Mouse (Mus musculus) heart, adult 2 months (tissue): ENCODE results near the gene 1700022I11Rik. TPM values are rescaled to one million over a fixed set of nuclear protein-coding genes. Genes with fewer than 3 reads are reported as not detected.

Experiments used
- DNase-seq, 2 experiments: peaks; one replicate each; pipeline ENCODE4 v3.0.0; 2021
- H3K27ac ChIP-seq: fragments of 200-600 bp; 2 replicates; pipeline ENCODE4 v1.8.1; 2022
- H3K27me3 ChIP-seq: fragments of 200-500 bp; 2 replicates; pipeline ENCODE4 v1.6.1; 2012; ENCODE audit warnings: mild to moderate bottlenecking, low read length, inconsistent platforms, mixed read lengths; ENCODE audit not compliant: control insufficient read depth, insufficient read depth
- H3K36me3 ChIP-seq: fragments of 200-500 bp; 2 replicates; pipeline ENCODE4 v1.6.1; 2012; ENCODE audit warnings: low read length, inconsistent platforms; ENCODE audit not compliant: control insufficient read depth, insufficient read depth
- H3K4me1 ChIP-seq: fragments of 200-500 bp; 2 replicates; pipeline ENCODE4 v1.6.1; 2011; ENCODE audit warnings: low read length; ENCODE audit not compliant: control insufficient read depth, insufficient read depth
- H3K4me3 ChIP-seq: fragments of 200-600 bp; 2 replicates; pipeline ENCODE4 v1.8.1; 2022
- H3K79me2 ChIP-seq: fragments of 200-500 bp; replicated peaks from 2 replicates; pipeline ENCODE4 v1.6.1; 2012; ENCODE audit warnings: mild to moderate bottlenecking, inconsistent platforms, low read length, moderate library complexity, mixed read lengths; ENCODE audit not compliant: control insufficient read depth, insufficient read depth
- H3K9ac ChIP-seq: fragments of 200-500 bp; 2 replicates; pipeline ENCODE4 v1.6.1; 2012; ENCODE audit warnings: low read depth, mild to moderate bottlenecking, control low read depth, inconsistent platforms, low read length, mixed read lengths
- CTCF ChIP-seq: fragments of 200-600 bp; IDR thresholded peaks from 2 replicates; pipeline ENCODE4 v1.8.1; 2022; ENCODE audit warnings: antibody characterized with exemption, mild to moderate bottlenecking, moderate library complexity
- EP300 ChIP-seq: fragments of 200-500 bp; IDR thresholded peaks from 2 replicates; pipeline ENCODE4 v1.6.1; 2011; ENCODE audit warnings: low read depth, low read length, control low read depth; ENCODE audit not compliant: insufficient read depth
- POLR2A ChIP-seq: fragments of 200-500 bp; IDR thresholded peaks from 2 replicates; pipeline ENCODE4 v1.6.1; 2011; ENCODE audit warnings: mild to moderate bottlenecking, low read depth, low read length, control low read depth; ENCODE audit not compliant: insufficient read depth
- WGBS: fragments of 180-500 bp; shearing (Covaris S2); methylation state at CpG from one replicate; pipeline ENCODE4 v1.1.7; 2018; 5-methylcytosine and 5-hydroxymethylcytosine counted together
- intact Hi-C: fragments of 180-260 bp; cut with DNase I; formaldehyde crosslinking; loops from one replicate; pipeline ENCODE4 v1.15.1; 2025
- long read RNA-seq: library from polyadenylated mRNA; stranded (forward); transcript quantifications from one replicate; pipeline ENCODE4 v2.0.0, GENCODE M21; 2021
- polyA plus RNA-seq: library from polyadenylated mRNA; depleted of rRNA; stranded (reverse); fragments of >200 nt; gene quantifications from 2 replicates; pipeline ENCODE4 v1.2.3, GENCODE M21; 2012; rRNA removed
- total RNA-seq, 2 experiments: library from RNA; stranded (reverse); gene quantifications; 2 replicates each; pipeline ENCODE4 v1.2.3; 2021

The 1700022I11Rik gene
- total RNA-seq (not detected), polyA plus RNA-seq (not detected in 2 replicates)
- long read RNA-seq = 0 reads

- H3K4me1 ChIP-seq = peaks cover 3% of the 10 kb centered on the region
- no peak for TF ChIP-seq CTCF
- no peak for TF ChIP-seq EP300
- no peak for TF ChIP-seq POLR2A
- WGBS = 89% methylated on average over 4 of the region's 4 CpGs
- intact Hi-C loops = no loop called here
- no peak within 1 kb of the TSS for H3K27ac ChIP-seq
- DNase-seq = no peak
- H3K27me3 ChIP-seq = no peaks in the 10 kb centered on the region
- H3K4me3 ChIP-seq = no peak within 1 kb of the TSS
- no peak within 1 kb of the TSS for H3K9ac ChIP-seq
- no peaks in the 10 kb centered on the region for H3K79me2 ChIP-seq
- H3K36me3 ChIP-seq = no peaks in the 10 kb centered on the region
Observed at GRCm38 (mm10) chr4:42969304-42969703, at the start of gene 1700022I11Rik. TSS of gene 1700022I11Rik (plus strand) at chr4:42969604.

- no peaks in the 10 kb centered on the region for H3K79me2 ChIP-seq
- no peak overlapping the region for H3K4me3 ChIP-seq
- intact Hi-C loops = no loop called here
- no peak overlapping the region for H3K27ac ChIP-seq
- H3K36me3 ChIP-seq = no peaks in the 10 kb centered on the region
- no peaks in the 10 kb centered on the region for H3K4me1 ChIP-seq
- TF ChIP-seq POLR2A (no peak), CTCF (no peak), EP300 (no peak)
- peaks cover 5% of the 10 kb centered on the region; the same call in 1 of the 2 replicates for H3K27me3 ChIP-seq
- no peak overlapping the region for H3K9ac ChIP-seq
- 63% methylated on average over 9 of the region's 9 CpGs for WGBS
- DNase-seq = no peak
Observed at GRCm38 (mm10) chr4:42920726-42921125, 48.7 kb upstream of the 1700022I11Rik start.

GRCm38 (mm10) chr4:42921536-42921935 is 47.9 kb upstream of the 1700022I11Rik start:
- TF ChIP-seq POLR2A = no peak
- TF ChIP-seq EP300 = no peak
- TF ChIP-seq CTCF = no peak
- H3K36me3 ChIP-seq = no peaks in the 10 kb centered on the region
- H3K27ac ChIP-seq = no peak overlapping the region
- H3K27me3 ChIP-seq = peaks cover 5% of the 10 kb centered on the region; the same call in 1 of the 2 replicates
- H3K4me1 ChIP-seq = no peaks in the 10 kb centered on the region
- H3K9ac ChIP-seq = no peak overlapping the region
- H3K79me2 ChIP-seq = no peaks in the 10 kb centered on the region
- no peak for DNase-seq
- 62% methylated on average over 2 of the region's 2 CpGs for WGBS
- no peak overlapping the region for H3K4me3 ChIP-seq
- intact Hi-C loops = no loop called here

GRCm38 (mm10) chr4:42922056-42922455 is 47.3 kb upstream of the 1700022I11Rik start:
- no peak for TF ChIP-seq CTCF
- no peak for TF ChIP-seq POLR2A
- no peak for TF ChIP-seq EP300
- H3K27me3 ChIP-seq = peaks cover 4% of the 10 kb centered on the region; the same call in 1 of the 2 replicates

GRCm38 (mm10) chr4:42922461-42922860 is 46.9 kb upstream of the 1700022I11Rik start:
- DNase-seq = no peak
- Histone ChIP-seq H3K27ac (no peak overlapping the region), H3K36me3 (no peaks in the 10 kb centered on the region), H3K9ac (no peak overlapping the region), H3K27me3 (no peaks in the 10 kb centered on the region; the same call in 1 of the 2 replicates), H3K4me3 (no peak overlapping the region), H3K79me2 (no peaks in the 10 kb centered on the region), H3K4me1 (no peaks in the 10 kb centered on the region)
- WGBS = 84% methylated on average over 8 of the region's 8 CpGs
- intact Hi-C loops = no loop called here
- TF ChIP-seq EP300 = no peak

More at GRCm38 (mm10) chr4:42922056-42922455, 47.3 kb upstream of the 1700022I11Rik start:
- Histone ChIP-seq H3K9ac (no peak overlapping the region), H3K79me2 (no peaks in the 10 kb centered on the region), H3K27ac (no peak overlapping the region), H3K4me3 (no peak overlapping the region), H3K36me3 (no peaks in the 10 kb centered on the region), H3K4me1 (no peaks in the 10 kb centered on the region)
- DNase-seq = no peak
- intact Hi-C loops = no loop called here
- WGBS = 80% methylated on average over 6 of the region's 6 CpGs

GRCm38 (mm10) chr4:42924095-42924710 is 45.2 kb upstream of the 1700022I11Rik start:
- H3K79me2 ChIP-seq = no peaks in the 10 kb centered on the region
- no peak overlapping the region for H3K9ac ChIP-seq
- no peaks in the 10 kb centered on the region for H3K4me1 ChIP-seq
- WGBS = 78% methylated on average over 13 of the region's 13 CpGs
- TF ChIP-seq CTCF = no peak
- TF ChIP-seq EP300 = no peak
- TF ChIP-seq POLR2A = no peak
- no peak overlapping the region for H3K27ac ChIP-seq
- intact Hi-C loops = no loop called here
- no peak overlapping the region for H3K4me3 ChIP-seq
- no peaks in the 10 kb centered on the region for H3K36me3 ChIP-seq
- DNase-seq = no peak
- no peaks in the 10 kb centered on the region for H3K27me3 ChIP-seq
